Mouse (Mus musculus) liver (tissue): ENCODE results near the gene Elk4.

Experiments
- DNase-seq: peaks from one replicate; pipeline ENCODE4 v3.0.0-alpha.2; 2020; ENCODE audit warnings: mixed read lengths

Gene Elk4

GRCm38 (mm10) chr1:132067261-132068255 is 60.2 kb downstream of the Elk4 start, which contains the start of gene Mfsd4a:
Mfsd4a (minus strand) TSS chr1:132068062.
- peak; percentile 28 for DNase-seq

GRCm38 (mm10) chr1:132069436-132069835 is 62.0 kb downstream of the Elk4 start:
- DNase-seq, result no peak

GRCm38 (mm10) chr1:132070659-132071058 is 63.3 kb downstream of the Elk4 start:
- DNase-seq, result no peak

GRCm38 (mm10) chr1:132075576-132075975 is 68.2 kb downstream of the Elk4 start:
- no peak for DNase-seq

- DNase-seq, result no peak
Observed at GRCm38 (mm10) chr1:132078413-132078812, 71.0 kb downstream of the Elk4 start.
